15 mouse cellular contexts compared by ENCODE assay signal in genomic region chr3:58817337-58817736, GRCm38 (mm10). TPM values are rescaled to one million over a fixed set of nuclear protein-coding genes. Genes with fewer than 3 reads are reported as not detected.
DNase-seq lines count a peak whose midpoint lies in the region; ATAC-seq and TF ChIP-seq lines count a peak whose summit lies in the region.
"Had no signal": no experiment of that assay in that cellular context is flagged by ENCODE, and none has a peak within 500 bp of the region (broad histone marks: within the 10 kb centered on the region; RNA-seq: fewer than 3 reads in every experiment).

No protein-coding gene starts in this region.

- intact Hi-C loops in heart, postnatal 14 days (cut with DNase I): no loop called here

- WGBS in forebrain, embryonic 15.5 days: 28% methylated on average over 6 of the region's 6 CpGs
- 17% methylated on average over 6 of the region's 6 CpGs for WGBS in forebrain, embryonic 13.5 days
- 28% methylated on average over 6 of the region's 6 CpGs for WGBS in midbrain, embryonic 11.5 days
- WGBS in midbrain, embryonic 16.5 days: 24% methylated on average over 6 of the region's 6 CpGs
- WGBS in midbrain, postnatal 0 days: 34% methylated on average over 6 of the region's 6 CpGs

- no peaks in the 10 kb centered on the region for H3K27me3 ChIP-seq in forebrain, embryonic 15.5 days
- H3K27me3 ChIP-seq in forebrain, embryonic 13.5 days: no peaks in the 10 kb centered on the region
- peaks cover 80% of the 10 kb centered on the region for H3K27me3 ChIP-seq in midbrain, embryonic 11.5 days (ENCODE audit: control insufficient read depth, insufficient read depth, low read length)
- H3K27me3 ChIP-seq in midbrain, embryonic 16.5 days (ENCODE audit: control insufficient read depth, insufficient read depth, low read depth, low read length): peaks cover 7% of the 10 kb centered on the region
- no peaks in the 10 kb centered on the region for H3K27me3 ChIP-seq in midbrain, postnatal 0 days (ENCODE audit: insufficient read depth, low read length)
- H3K27me3 ChIP-seq: embryonic facial prominence, embryonic 13.5 days had no signal

- no peaks in the 10 kb centered on the region for H3K36me3 ChIP-seq in forebrain, embryonic 15.5 days
- no peaks in the 10 kb centered on the region for H3K36me3 ChIP-seq in forebrain, embryonic 13.5 days (ENCODE audit: poor library complexity, severe bottlenecking)
- H3K36me3 ChIP-seq in midbrain, embryonic 11.5 days (ENCODE audit: control insufficient read depth, insufficient read depth, low read length): no peaks in the 10 kb centered on the region
- no peaks in the 10 kb centered on the region for H3K36me3 ChIP-seq in midbrain, embryonic 16.5 days (ENCODE audit: control insufficient read depth, insufficient read depth, low read length)
- no peaks in the 10 kb centered on the region for H3K36me3 ChIP-seq in midbrain, postnatal 0 days (ENCODE audit: insufficient read depth, low read length)
- H3K36me3 ChIP-seq: embryonic facial prominence, embryonic 13.5 days had no signal

- H3K4me1 ChIP-seq in forebrain, embryonic 15.5 days: no peaks in the 10 kb centered on the region
- peaks cover 4% of the 10 kb centered on the region; the same call in 1 of the 2 replicates for H3K4me1 ChIP-seq in forebrain, embryonic 13.5 days
- no peaks in the 10 kb centered on the region for H3K4me1 ChIP-seq in midbrain, embryonic 11.5 days (ENCODE audit: control insufficient read depth, insufficient read depth, low read length)
- peaks cover 4% of the 10 kb centered on the region; the same call in 1 of the 2 replicates for H3K4me1 ChIP-seq in midbrain, embryonic 16.5 days (ENCODE audit: control insufficient read depth, insufficient read depth, low read length)
- no peaks in the 10 kb centered on the region for H3K4me1 ChIP-seq in midbrain, postnatal 0 days (ENCODE audit: insufficient read depth, low read length)

- no peak overlapping the region for H3K27ac ChIP-seq in forebrain, embryonic 15.5 days (replicated peaks)
- H3K27ac ChIP-seq in forebrain, embryonic 13.5 days: no peak overlapping the region
- H3K27ac ChIP-seq in midbrain, embryonic 11.5 days (ENCODE audit: low read depth, low read length): no peak overlapping the region
- no peak overlapping the region for H3K27ac ChIP-seq in midbrain, embryonic 16.5 days (ENCODE audit: low read length)
- H3K27ac ChIP-seq in midbrain, postnatal 0 days (ENCODE audit: low read depth, low read length): no peak overlapping the region
- H3K27ac ChIP-seq: embryonic facial prominence, embryonic 13.5 days had no signal

- DNase-seq in midbrain, embryonic 11.5 days (ENCODE audit: low spot score, missing footprints): peak; percentile 85
- peak; percentile 21 to 33 for DNase-seq in heart, postnatal 14 days
- peak; percentile 50 for DNase-seq in midbrain, postnatal 0 days (ENCODE audit: low spot score)
- no peak for DNase-seq in kidney, postnatal 14 days
- DNase-seq: cerebellum, adult 2 months; kidney, adult 9 months; lung, postnatal 10 days; right cerebral cortex, postnatal 4 days had no signal

- no peaks in the 10 kb centered on the region for H3K9me3 ChIP-seq in forebrain, embryonic 15.5 days
- no peaks in the 10 kb centered on the region for H3K9me3 ChIP-seq in forebrain, embryonic 13.5 days (replicated peaks)
- no peaks in the 10 kb centered on the region for H3K9me3 ChIP-seq in midbrain, embryonic 11.5 days (ENCODE audit: control insufficient read depth, low read length)
- H3K9me3 ChIP-seq in midbrain, embryonic 16.5 days (replicated peaks; ENCODE audit: control insufficient read depth, low read length, poor library complexity, severe bottlenecking): no peaks in the 10 kb centered on the region
- no peaks in the 10 kb centered on the region for H3K9me3 ChIP-seq in midbrain, postnatal 0 days (ENCODE audit: low read length)
- H3K9me3 ChIP-seq: embryonic facial prominence, embryonic 13.5 days had no signal

- H3K4me2 ChIP-seq in forebrain, embryonic 15.5 days (replicated peaks): no peak overlapping the region
- no peak overlapping the region for H3K4me2 ChIP-seq in forebrain, embryonic 13.5 days
- H3K4me2 ChIP-seq in midbrain, embryonic 11.5 days: no peak overlapping the region
- no peak overlapping the region for H3K4me2 ChIP-seq in midbrain, embryonic 16.5 days (ENCODE audit: low read length)
- H3K4me2 ChIP-seq in midbrain, postnatal 0 days (ENCODE audit: low read depth, low read length, poor library complexity, severe bottlenecking): no peak overlapping the region
- H3K4me2 ChIP-seq: embryonic facial prominence, embryonic 13.5 days had no signal

- TF ChIP-seq CTCF in midbrain, postnatal 0 days (IDR thresholded peaks at IDR 0.05): no peak

- H3K4me3 ChIP-seq in forebrain, embryonic 15.5 days: no peak overlapping the region
- no peak overlapping the region for H3K4me3 ChIP-seq in forebrain, embryonic 13.5 days
- H3K4me3 ChIP-seq in midbrain, embryonic 11.5 days (ENCODE audit: low read depth, low read length): no peak overlapping the region
- H3K4me3 ChIP-seq in midbrain, embryonic 16.5 days (ENCODE audit: low read depth, low read length): no peak overlapping the region
- H3K4me3 ChIP-seq in midbrain, postnatal 0 days (ENCODE audit: low read depth, low read length): no peak overlapping the region
- H3K4me3 ChIP-seq: embryonic facial prominence, embryonic 13.5 days; myocyte had no signal

- 0 out of 2 replicates have a peak, but pooled peaks have one; percentile 41 for ATAC-seq in forebrain, embryonic 15.5 days (replicated peaks)
- no peak for ATAC-seq in forebrain, embryonic 13.5 days
- no peak for ATAC-seq in midbrain, embryonic 11.5 days (ENCODE audit: low FRiP score)
- no peak for ATAC-seq in midbrain, embryonic 16.5 days
- ATAC-seq in midbrain, postnatal 0 days (ENCODE audit: low FRiP score): no peak
- no peak for ATAC-seq in erythroblast, adult 5-6 weeks (replicated peaks; ENCODE audit: low FRiP score, poor library complexity, severe bottlenecking)

- no peak overlapping the region for H3K9ac ChIP-seq in forebrain, embryonic 15.5 days (replicated peaks)
- no peak overlapping the region for H3K9ac ChIP-seq in forebrain, embryonic 13.5 days
- no peak overlapping the region for H3K9ac ChIP-seq in midbrain, embryonic 11.5 days (ENCODE audit: low read length)
- H3K9ac ChIP-seq in midbrain, embryonic 16.5 days (ENCODE audit: low read depth, low read length): no peak overlapping the region
- H3K9ac ChIP-seq in midbrain, postnatal 0 days (replicated peaks; ENCODE audit: low read length, poor library complexity, severe bottlenecking): no peak overlapping the region
- H3K9ac ChIP-seq: embryonic facial prominence, embryonic 13.5 days had no signal

RNA-seq across cellular contexts. Expression of gene Mindy4b-ps, which starts 4.8 kb away (rescaled TPM):
- 0.17 TPM in 1 of 2 replicates, not detected in the other for polyA plus RNA-seq in forebrain, embryonic 15.5 days (2015; fragmentation: Nextera tagmentation; extraction: Ambion mirVana)
- polyA plus RNA-seq in forebrain, embryonic 13.5 days (2015; fragmentation: Nextera tagmentation; extraction: Ambion mirVana): 0.08 and 0.10 TPM in 2 replicates
- not detected in 2 replicates for polyA plus RNA-seq in midbrain, embryonic 11.5 days (2014; fragmentation: Nextera tagmentation; extraction: Ambion mirVana)
- polyA plus RNA-seq in midbrain, embryonic 16.5 days (2015; fragmentation: Nextera tagmentation; extraction: Ambion mirVana): 0.12 and 0.33 TPM in 2 replicates
- total RNA-seq in heart, postnatal 14 days (2021): under 1 TPM; 0.41 to 0.65 TPM
- 0.24 TPM in 1 of 2 replicates, not detected in the other for total RNA-seq in midbrain, postnatal 0 days (2014; rRNA removed)
- polyA plus RNA-seq in midbrain, postnatal 0 days (2015; fragmentation: Nextera tagmentation; extraction: Ambion mirVana): 0.11 and 0.52 TPM in 2 replicates
- not detected in 2 replicates for total RNA-seq in erythroblast, adult 5-6 weeks (2015; ENCODE audit: low replicate concordance)
- 0.14 TPM in 1 of 2 replicates, not detected in the other for total RNA-seq in erythroblast, adult 5-6 weeks (2017; ENCODE audit: low replicate concordance)
- polyA plus RNA-seq: embryonic facial prominence, embryonic 13.5 days; myocyte; testis, adult 2 months had no signal
